Mouse (Mus musculus) left cerebral cortex, adult 9 months (tissue): ENCODE measurements at regions not wholly inside any gene's neighbourhood (a gene's known extent, or its start where the extent isn't known, plus 50 kb on each side); places are given as distances from the start of the nearest gene placed in this dataset.
A peak's percentile ranks its signal among the peaks of the same experiment; 100 is the strongest.
"Not testable (repeated sequence)": the region's sequence is repeated elsewhere in the genome, so short reads cannot be mapped to it uniquely, and the experiment has no call there.

Experiments used
- DNase-seq, 2 experiments: peaks; one replicate each; pipeline ENCODE4 v3.0.0; 2022; ENCODE audit warnings: low spot score in 2 of 2

GRCm38 (mm10) chr3:117117838-117118237 is 149.1 kb upstream of the Palmd start:
- DNase-seq: no peak

- no peak for DNase-seq
Observed at GRCm38 (mm10) chr3:117116210-117116609, 147.4 kb upstream of the Palmd start.

- DNase-seq: no peak
Observed at GRCm38 (mm10) chr3:117112766-117113165, 144.0 kb upstream of the Palmd start.

- DNase-seq: no peak
Observed at GRCm38 (mm10) chr3:117112304-117112703, 143.5 kb upstream of the Palmd start.

- no peak for DNase-seq
Observed at GRCm38 (mm10) chr3:117108966-117109700, 140.3 kb upstream of the Palmd start.

GRCm38 (mm10) chr3:117107986-117108385 is 139.2 kb upstream of the Palmd start:
- DNase-seq: no peak

GRCm38 (mm10) chr3:117107378-117107777 is 138.6 kb upstream of the Palmd start:
- DNase-seq: no peak

GRCm38 (mm10) chr3:117087646-117088045 is 118.9 kb upstream of the Palmd start:
- DNase-seq: peak; percentile 3 to 6

GRCm38 (mm10) chr3:117076734-117077133 is 107.9 kb upstream of the Palmd start:
- DNase-seq: no peak

- DNase-seq: no peak
Observed at GRCm38 (mm10) chr3:117073399-117073798, 104.6 kb upstream of the Palmd start.

- DNase-seq: no peak
Observed at GRCm38 (mm10) chr3:117072998-117073397, 104.2 kb upstream of the Palmd start.

GRCm38 (mm10) chr3:117071851-117072250 is 103.1 kb upstream of the Palmd start:
- no peak for DNase-seq

GRCm38 (mm10) chr3:117067470-117068053 is 98.8 kb upstream of the Palmd start:
- no peak for DNase-seq

GRCm38 (mm10) chr3:117065904-117066303 is 97.1 kb upstream of the Palmd start:
- DNase-seq: no peak

- DNase-seq: no peak
Observed at GRCm38 (mm10) chr3:117061831-117062230, 93.0 kb upstream of the Palmd start.

- DNase-seq: no peak
Observed at GRCm38 (mm10) chr3:117061182-117061581, 92.4 kb upstream of the Palmd start.

- not testable (repeated sequence) for DNase-seq
Observed at GRCm38 (mm10) chr3:117054711-117055110, 85.9 kb upstream of the Palmd start.

GRCm38 (mm10) chr3:117051431-117051830 is 82.6 kb upstream of the Palmd start:
- no peak for DNase-seq

GRCm38 (mm10) chr3:117050909-117051308 is 82.1 kb upstream of the Palmd start:
- DNase-seq: no peak

GRCm38 (mm10) chr3:117049410-117049809 is 80.6 kb upstream of the Palmd start:
- no peak for DNase-seq

GRCm38 (mm10) chr3:117044809-117045208 is 76.0 kb upstream of the Palmd start:
- DNase-seq: no peak

- DNase-seq: no peak
Observed at GRCm38 (mm10) chr3:117044304-117044703, 75.5 kb upstream of the Palmd start.

GRCm38 (mm10) chr3:117038928-117039300 is 70.1 kb upstream of the Palmd start:
- no peak for DNase-seq
